Mouse (Mus musculus): ENCODE measurements at regions not wholly inside any gene's neighbourhood (a gene's known extent, or its start where the extent isn't known, plus 50 kb on each side); places are given as distances from the start of the nearest gene placed in this dataset.

GRCm38 (mm10) chr8:89245131-89245751 is 201.3 kb upstream of the Sall1 start:
- no peak for DNase-seq

- no peak for DNase-seq
Observed at GRCm38 (mm10) chr8:89241686-89242085, 197.7 kb upstream of the Sall1 start.

- peak; percentile 7 for DNase-seq
Observed at GRCm38 (mm10) chr8:89239626-89240025, 195.7 kb upstream of the Sall1 start.

GRCm38 (mm10) chr8:89234041-89234440 is 190.1 kb upstream of the Sall1 start:
- DNase-seq, result no peak

GRCm38 (mm10) chr8:89232318-89232717 is 188.4 kb upstream of the Sall1 start:
- DNase-seq, result no peak

GRCm38 (mm10) chr8:89229144-89229543 is 185.2 kb upstream of the Sall1 start:
- DNase-seq, result no peak

GRCm38 (mm10) chr8:89220870-89221269 is 176.9 kb upstream of the Sall1 start:
- DNase-seq, result no peak

GRCm38 (mm10) chr8:89220381-89220780 is 176.4 kb upstream of the Sall1 start:
- DNase-seq, result no peak

GRCm38 (mm10) chr8:89219156-89219555 is 175.2 kb upstream of the Sall1 start:
- DNase-seq, result no peak

GRCm38 (mm10) chr8:89217689-89218088 is 173.7 kb upstream of the Sall1 start:
- no peak for DNase-seq

GRCm38 (mm10) chr8:89211931-89212330 is 168.0 kb upstream of the Sall1 start:
- DNase-seq, result no peak

- no peak for DNase-seq
Observed at GRCm38 (mm10) chr8:89210684-89211083, 166.7 kb upstream of the Sall1 start.

- DNase-seq, result no peak
Observed at GRCm38 (mm10) chr8:89207891-89208290, 163.9 kb upstream of the Sall1 start.

- DNase-seq, result no peak
Observed at GRCm38 (mm10) chr8:89202484-89203096, 158.6 kb upstream of the Sall1 start.

GRCm38 (mm10) chr8:89200301-89200700 is 156.3 kb upstream of the Sall1 start:
- no peak for DNase-seq

- DNase-seq, result no peak
Observed at GRCm38 (mm10) chr8:89185314-89185713, 141.4 kb upstream of the Sall1 start.

- no peak for DNase-seq
Observed at GRCm38 (mm10) chr8:89175631-89176030, 131.7 kb upstream of the Sall1 start.

- DNase-seq, result no peak
Observed at GRCm38 (mm10) chr8:89171561-89171960, 127.6 kb upstream of the Sall1 start.

GRCm38 (mm10) chr8:89169484-89169883 is 125.5 kb upstream of the Sall1 start:
- DNase-seq, result no peak

- DNase-seq, result no peak
Observed at GRCm38 (mm10) chr8:89167026-89167425, 123.1 kb upstream of the Sall1 start.

GRCm38 (mm10) chr8:89156909-89157308 is 112.9 kb upstream of the Sall1 start:
- DNase-seq, result no peak

- DNase-seq, result no peak
Observed at GRCm38 (mm10) chr8:89153605-89154004, 109.6 kb upstream of the Sall1 start.

- no peak for DNase-seq
Observed at GRCm38 (mm10) chr8:89152867-89153595, 109.1 kb upstream of the Sall1 start.

- no peak for DNase-seq
Observed at GRCm38 (mm10) chr8:89152331-89152730, 108.4 kb upstream of the Sall1 start.

Measured in kidney, adult 11 months (tissue).